Mouse (Mus musculus) ES-E14 (cell line): ENCODE measurements around the gene Olfr1426.

Source experiments
- CHD2 ChIP-seq: IDR thresholded peaks from 2 replicates; pipeline ENCODE4 v1.6.1; 2014; ENCODE audit warnings: mild to moderate bottlenecking, low read depth, low read length, inconsistent platforms
- HCFC1 ChIP-seq: IDR thresholded peaks from 2 replicates; pipeline ENCODE4 v1.6.1; 2012; ENCODE audit warnings: low read length, inconsistent platforms, borderline replicate concordance; ENCODE audit not compliant: insufficient read depth
- MAFK ChIP-seq: IDR thresholded peaks from 2 replicates; pipeline ENCODE4 v1.6.1; 2014; ENCODE audit warnings: mild to moderate bottlenecking, low read depth, low read length, inconsistent platforms; ENCODE audit not compliant: insufficient read depth
- ZNF384 ChIP-seq: IDR thresholded peaks from 2 replicates; pipeline ENCODE4 v1.6.1; 2012; ENCODE audit warnings: low read depth, low read length, inconsistent platforms

DNA sequence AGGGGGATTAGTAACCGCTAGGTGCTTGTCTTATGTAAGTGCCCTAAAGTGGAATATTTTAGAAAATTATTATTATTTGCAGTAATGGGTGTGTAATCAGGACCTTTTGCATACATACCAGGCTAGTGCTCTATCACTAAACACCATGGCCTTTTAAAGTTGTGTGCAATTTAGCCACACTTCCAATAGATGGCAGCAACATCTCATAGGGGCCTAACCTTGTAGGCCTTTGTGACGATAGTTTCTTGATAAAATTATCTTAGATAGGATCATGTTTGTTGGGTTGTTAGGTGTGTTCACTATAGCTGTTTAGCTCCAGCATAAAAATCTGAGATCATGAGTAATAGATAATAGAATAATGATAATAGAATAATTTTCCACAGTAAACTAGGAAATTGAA, 42.5 kb upstream of the Olfr1426 start:
- no peak for TF ChIP-seq CHD2
- no peak for TF ChIP-seq ZNF384
- no peak for TF ChIP-seq HCFC1
- TF ChIP-seq MAFK, result no peak
